ENCODE assay signal across 9 mouse cellular contexts in the genomic region with DNA sequence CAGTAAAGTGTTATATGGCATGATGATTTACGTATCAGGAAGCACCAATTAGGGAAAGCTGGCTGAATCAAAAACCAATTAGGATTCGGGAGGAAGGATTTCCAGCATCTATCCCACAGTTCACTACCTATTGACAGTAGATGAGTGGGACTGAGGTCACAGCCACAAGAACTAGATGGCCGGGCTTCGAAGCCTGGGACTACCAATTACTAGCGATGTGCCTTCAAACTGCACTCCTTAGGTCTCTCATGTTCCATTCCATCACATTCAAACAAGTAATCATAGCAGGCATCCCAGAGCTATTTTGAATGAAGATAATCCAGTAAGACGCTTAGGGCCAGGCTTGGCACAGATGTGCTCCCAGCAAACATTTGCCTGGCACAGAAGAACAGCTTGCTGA. TPM values are rescaled to one million over a fixed set of nuclear protein-coding genes. Genes with fewer than 3 reads are reported as not detected.
DNase-seq lines count a peak whose midpoint lies in the region; ATAC-seq and TF ChIP-seq lines count a peak whose summit lies in the region.
"Had no signal": no experiment of that assay in that cellular context is flagged by ENCODE, and none has a peak within 500 bp of the region (broad histone marks: within the 10 kb centered on the region; RNA-seq: fewer than 3 reads in every experiment).

No protein-coding gene starts in this region.

- H3K9me3 ChIP-seq in kidney, embryonic 15.5 days (replicated peaks), result no peaks in the 10 kb centered on the region
- H3K9me3 ChIP-seq in embryonic facial prominence, embryonic 14.5 days (ENCODE audit: control insufficient read depth, low read length), result no peaks in the 10 kb centered on the region
- H3K9me3 ChIP-seq in hindbrain, postnatal 0 days (ENCODE audit: low read length), result no peaks in the 10 kb centered on the region
- H3K9me3 ChIP-seq in neural tube, embryonic 12.5 days, result no peaks in the 10 kb centered on the region

- 59% methylated on average over 6 of the region's 6 CpGs for WGBS in kidney, embryonic 15.5 days
- 50% methylated on average over 6 of the region's 6 CpGs for WGBS in embryonic facial prominence, embryonic 14.5 days
- 46% methylated on average over 6 of the region's 6 CpGs for WGBS in hindbrain, postnatal 0 days
- 56% methylated on average over 6 of the region's 6 CpGs for WGBS in neural tube, embryonic 12.5 days
- WGBS in kidney, adult 2 months, result 73% methylated on average over 6 of the region's 6 CpGs

- H3K36me3 ChIP-seq in kidney, embryonic 15.5 days, result peaks cover 10% of the 10 kb centered on the region
- peaks cover 10% of the 10 kb centered on the region; the same call in 1 of the 2 replicates for H3K36me3 ChIP-seq in embryonic facial prominence, embryonic 14.5 days (ENCODE audit: control insufficient read depth, insufficient read depth, low read length)
- no peaks in the 10 kb centered on the region for H3K36me3 ChIP-seq in hindbrain, postnatal 0 days (ENCODE audit: insufficient read depth, low read length)
- 0 out of 2 replicates have a peak, but pooled peaks cover 3% of the 10 kb centered on the region for H3K36me3 ChIP-seq in neural tube, embryonic 12.5 days
- no peaks in the 10 kb centered on the region for H3K36me3 ChIP-seq in kidney, adult 2 months (ENCODE audit: control insufficient read depth, insufficient read depth, low read length)
- H3K36me3 ChIP-seq: G1E had no signal

- peaks cover 10% of the 10 kb centered on the region for H3K4me1 ChIP-seq in kidney, embryonic 15.5 days
- peaks cover 10% of the 10 kb centered on the region for H3K4me1 ChIP-seq in embryonic facial prominence, embryonic 14.5 days (ENCODE audit: control insufficient read depth, insufficient read depth, low read length)
- peaks cover 5% of the 10 kb centered on the region for H3K4me1 ChIP-seq in hindbrain, postnatal 0 days (ENCODE audit: insufficient read depth, low read length)
- peaks cover 20% of the 10 kb centered on the region for H3K4me1 ChIP-seq in neural tube, embryonic 12.5 days
- H3K4me1 ChIP-seq in kidney, adult 2 months (ENCODE audit: control insufficient read depth, insufficient read depth, low read length), result no peaks in the 10 kb centered on the region

- no peak for TF ChIP-seq POLR2A in kidney, adult 2 months (IDR thresholded peaks at IDR 0.05; ENCODE audit: low read depth, low read length)

- H3K4me3 ChIP-seq in kidney, embryonic 15.5 days (replicated peaks), result 0 out of 2 replicates have a peak overlapping the region, but pooled peaks have one; percentile 7
- H3K4me3 ChIP-seq in embryonic facial prominence, embryonic 14.5 days (ENCODE audit: low read depth, low read length), result peak overlapping the region; percentile 75
- H3K4me3 ChIP-seq in hindbrain, postnatal 0 days (ENCODE audit: low read length), result no peak overlapping the region
- 0 out of 2 replicates have a peak overlapping the region, but pooled peaks have one; percentile 5 for H3K4me3 ChIP-seq in neural tube, embryonic 12.5 days
- no peak overlapping the region for H3K4me3 ChIP-seq in kidney, adult 2 months (ENCODE audit: insufficient read depth, low read depth, low read length)

- H3K27me3 ChIP-seq in kidney, embryonic 15.5 days, result no peaks in the 10 kb centered on the region
- no peaks in the 10 kb centered on the region for H3K27me3 ChIP-seq in embryonic facial prominence, embryonic 14.5 days (replicated peaks; ENCODE audit: control insufficient read depth, insufficient read depth, low read length)
- no peaks in the 10 kb centered on the region for H3K27me3 ChIP-seq in hindbrain, postnatal 0 days (ENCODE audit: insufficient read depth, low read length)
- H3K27me3 ChIP-seq in neural tube, embryonic 12.5 days (replicated peaks), result no peaks in the 10 kb centered on the region
- no peaks in the 10 kb centered on the region for H3K27me3 ChIP-seq in kidney, adult 2 months (replicated peaks; ENCODE audit: control insufficient read depth, insufficient read depth, low read length)

- H3K4me2 ChIP-seq in kidney, embryonic 15.5 days, result peak overlapping the region; percentile 45
- peak overlapping the region; percentile 56 for H3K4me2 ChIP-seq in embryonic facial prominence, embryonic 14.5 days (ENCODE audit: low read depth, low read length)
- H3K4me2 ChIP-seq in hindbrain, postnatal 0 days (ENCODE audit: low read depth, low read length), result peak overlapping the region; percentile 81
- H3K4me2 ChIP-seq in neural tube, embryonic 12.5 days (replicated peaks), result peak overlapping the region; percentile 71

- no peak for ATAC-seq in kidney, embryonic 15.5 days (replicated peaks; ENCODE audit: low FRiP score)
- ATAC-seq in embryonic facial prominence, embryonic 14.5 days (ENCODE audit: low read depth), result no peak
- no peak for ATAC-seq in hindbrain, postnatal 0 days
- ATAC-seq in neural tube, embryonic 12.5 days (ENCODE audit: low FRiP score, low read depth), result no peak

- H3K27ac ChIP-seq in kidney, embryonic 15.5 days, result no peak overlapping the region
- no peak overlapping the region for H3K27ac ChIP-seq in embryonic facial prominence, embryonic 14.5 days (replicated peaks; ENCODE audit: low read depth, low read length)
- H3K27ac ChIP-seq in hindbrain, postnatal 0 days, result no peak overlapping the region
- H3K27ac ChIP-seq in neural tube, embryonic 12.5 days, result no peak overlapping the region
- no peak overlapping the region for H3K27ac ChIP-seq in kidney, adult 2 months (ENCODE audit: insufficient read depth, low read depth, low read length)

- no peak for DNase-seq in kidney, adult 9 months
- no peak for DNase-seq in embryonic facial prominence, embryonic 14.5 days (ENCODE audit: low spot score)
- peak; percentile 15 for DNase-seq in hindbrain, postnatal 0 days (ENCODE audit: low spot score)
- DNase-seq in frontal cortex, postnatal 36 days (ENCODE audit: low spot score in 2 of 2), result no peak
- no peak for DNase-seq in cerebellum, adult 8-10 months
- DNase-seq in kidney, adult 2 months, result no peak

- H3K9ac ChIP-seq in kidney, embryonic 15.5 days, result no peak overlapping the region
- peak overlapping the region; percentile 53 for H3K9ac ChIP-seq in embryonic facial prominence, embryonic 14.5 days (ENCODE audit: low read depth, low read length)
- H3K9ac ChIP-seq in hindbrain, postnatal 0 days (replicated peaks; ENCODE audit: low read length), result no peak overlapping the region
- no peak overlapping the region for H3K9ac ChIP-seq in neural tube, embryonic 12.5 days

- no peak for TF ChIP-seq CTCF in hindbrain, postnatal 0 days (IDR thresholded peaks at IDR 0.05; ENCODE audit: low read depth)
- TF ChIP-seq CTCF in kidney, adult 2 months (conservative IDR thresholded peaks at IDR 0.05; ENCODE audit: insufficient read depth, insufficient read length, low read depth, low read length), result no peak

RNA-seq across cellular contexts. Expression of gene D16Ertd472e, which starts 2.3 kb away (rescaled TPM):
- 14.0 and 14.5 TPM in 2 replicates for polyA plus RNA-seq in kidney, embryonic 15.5 days (2015; fragmentation: Nextera tagmentation; extraction: Ambion mirVana)
- polyA plus RNA-seq in embryonic facial prominence, embryonic 14.5 days (2014; fragmentation: Nextera tagmentation; extraction: Ambion mirVana), result 18.6 and 21.1 TPM in 2 replicates
- 5.1 and 6.3 TPM in 2 replicates for total RNA-seq in hindbrain, postnatal 0 days (2014; rRNA removed)
- polyA plus RNA-seq in hindbrain, postnatal 0 days (2015; fragmentation: Nextera tagmentation; extraction: Ambion mirVana), result 6.1 and 6.8 TPM in 2 replicates
- 13.5 and 14.5 TPM in 2 replicates for polyA plus RNA-seq in neural tube, embryonic 12.5 days (2016; fragmentation: Nextera tagmentation; extraction: Ambion mirVana)
- polyA plus RNA-seq in kidney, adult 2 months (2012; rRNA removed), result 1.1 and 1.9 TPM in 2 replicates
- total RNA-seq: G1E had no signal
- polyA plus RNA-seq: G1E had no signal

Comparison
In these comparisons a context has a peak if more than half of its experiments do, and no peak if none do; other contexts are left out.
1. H3K4me3 ChIP-seq: peak in kidney, embryonic 15.5 days (single experiment), embryonic facial prominence, embryonic 14.5 days (single experiment) and neural tube, embryonic 12.5 days (single experiment); none in hindbrain, postnatal 0 days (single experiment) and kidney, adult 2 months (single experiment).
2. Peak in every context shown above with its lines, with median percentiles within 50 percentile points of each other: H3K4me2 ChIP-seq.